Mouse (Mus musculus): ENCODE measurements around the gene Adgrl4. TPM values are rescaled to one million over a fixed set of nuclear protein-coding genes. Genes with fewer than 3 reads are reported as not detected.

Adgrl4 gene
- 14.7 and 20.0 TPM in 2 replicates for total RNA-seq (2015)
- total RNA-seq (2017), result 6.6 and 8.6 TPM in 2 replicates

DNA sequence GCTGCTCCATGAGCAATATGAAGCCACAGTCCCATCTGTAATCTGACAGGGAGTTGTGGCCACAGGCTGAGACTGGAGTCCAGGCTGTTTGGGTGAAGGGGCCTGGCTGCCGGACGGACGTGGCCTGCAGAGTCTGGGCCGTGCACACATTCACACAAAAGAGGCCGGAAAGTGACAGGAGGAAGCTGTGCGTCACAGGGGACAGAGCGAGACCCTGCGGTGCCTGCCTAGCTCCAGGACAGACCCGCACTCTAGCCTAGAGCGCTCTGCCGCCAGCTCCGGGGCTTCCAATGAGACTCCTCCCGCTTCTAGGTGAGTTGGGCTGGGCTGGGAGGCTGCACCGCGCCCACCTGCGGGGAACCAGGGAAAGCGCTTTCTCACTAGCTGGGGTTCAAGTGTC lies at the start of gene Adgrl4:
Gene Adgrl4 (plus strand): TSS at position 195 of the 400 bp plus-strand sequence.
- ATAC-seq (ENCODE audit: poor library complexity, severe bottlenecking), result peak; percentile 80

DNA sequence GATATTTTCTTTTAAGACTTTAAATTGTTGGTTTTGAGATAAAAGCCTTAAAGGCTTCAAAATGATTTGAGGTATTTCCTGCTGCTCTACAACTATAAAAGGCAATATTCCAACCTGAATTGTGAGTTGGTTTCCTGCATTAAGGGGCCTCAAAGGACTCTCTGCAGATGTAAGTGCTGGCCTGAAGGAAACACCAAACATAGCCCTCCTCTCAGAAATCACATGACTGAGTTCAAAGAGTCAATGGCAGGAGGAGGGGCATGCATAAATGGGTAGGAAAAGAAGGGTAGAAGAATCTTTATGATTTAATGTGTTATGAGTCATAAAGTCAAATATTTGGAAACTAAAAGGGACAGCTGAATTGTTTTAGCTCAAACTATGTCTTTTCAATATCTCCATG lies 46.8 kb upstream of the Adgrl4 start:
- no peak for ATAC-seq (ENCODE audit: poor library complexity, severe bottlenecking)

DNA sequence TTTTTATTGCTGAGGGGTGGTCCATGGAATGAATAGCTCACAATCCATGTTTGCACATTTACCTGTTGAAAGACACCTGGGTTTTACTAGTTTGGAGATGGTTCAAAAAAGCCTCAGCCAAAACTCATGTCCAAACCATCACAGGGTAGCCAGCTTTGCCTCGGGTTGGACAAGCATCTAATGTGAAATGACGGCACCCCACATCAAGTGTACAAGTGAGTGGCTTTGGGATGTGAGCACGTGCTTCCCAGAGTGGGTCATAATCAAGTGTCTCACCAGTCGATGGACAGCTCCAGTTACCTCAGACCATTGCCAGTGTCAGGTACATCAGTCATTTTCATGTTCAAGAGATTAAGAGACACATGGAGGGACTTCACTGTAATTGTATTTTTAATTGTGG lies 44.8 kb upstream of the Adgrl4 start:
- no peak for ATAC-seq (ENCODE audit: poor library complexity, severe bottlenecking)

DNA sequence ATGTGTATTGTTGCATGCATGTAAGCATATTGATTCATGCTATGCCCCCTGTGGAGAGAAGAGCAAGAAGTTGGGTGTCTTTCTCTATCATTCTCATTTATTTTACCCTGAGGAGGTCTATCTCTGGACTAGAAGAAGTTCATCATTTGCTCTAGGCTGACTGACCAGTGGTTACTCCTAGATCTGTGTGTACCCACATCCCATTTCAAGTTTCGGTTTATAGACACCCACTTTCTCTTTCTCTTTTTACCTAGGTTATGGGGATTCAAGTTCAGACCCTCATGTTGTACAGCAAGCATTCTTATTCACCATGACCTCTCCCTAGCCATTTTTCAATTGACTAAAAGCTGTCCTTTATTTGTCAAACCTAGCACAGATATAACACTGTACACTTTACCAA lies 44.4 kb upstream of the Adgrl4 start:
- ATAC-seq (ENCODE audit: poor library complexity, severe bottlenecking), result peak; percentile 51

DNA sequence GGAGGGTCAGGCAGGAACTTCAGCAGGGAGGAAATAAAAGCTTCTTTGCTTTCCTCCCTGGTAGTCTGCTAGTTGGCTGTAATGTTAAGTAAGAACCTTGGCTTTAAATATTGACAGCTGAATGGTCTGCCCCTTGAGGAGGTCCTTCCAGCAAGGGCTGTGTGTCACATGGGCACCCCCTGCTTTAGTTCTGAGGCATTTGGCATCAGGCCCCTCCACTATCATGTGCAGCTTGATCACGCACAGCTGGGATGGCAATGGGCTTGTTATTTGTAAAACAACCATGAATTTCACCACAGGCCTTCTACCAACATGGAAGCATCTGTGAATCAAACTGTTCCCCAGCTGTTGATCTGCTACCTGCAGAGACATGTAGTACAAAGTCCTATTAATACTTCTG lies 38.4 kb upstream of the Adgrl4 start:
- ATAC-seq (ENCODE audit: poor library complexity, severe bottlenecking), result no peak

DNA sequence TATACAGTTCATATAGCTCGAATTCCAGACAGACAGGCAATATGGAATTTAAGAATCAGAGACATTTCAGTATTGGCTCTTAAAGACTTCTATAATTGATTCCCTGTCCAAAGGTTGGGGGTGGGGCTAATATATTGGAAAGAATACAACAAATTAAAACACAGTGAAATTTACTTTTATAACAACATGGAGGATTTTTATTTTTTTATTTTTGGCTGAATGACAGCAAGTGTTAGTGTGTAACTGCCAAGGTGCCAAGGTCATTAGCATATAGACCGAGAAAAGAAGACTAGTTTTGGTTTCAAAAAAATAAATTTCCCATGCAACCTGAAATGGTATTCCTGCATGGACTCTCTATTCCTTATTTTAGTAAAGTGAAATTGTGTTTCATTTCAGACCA lies 26.7 kb upstream of the Adgrl4 start:
- no peak for ATAC-seq (ENCODE audit: poor library complexity, severe bottlenecking)

DNA sequence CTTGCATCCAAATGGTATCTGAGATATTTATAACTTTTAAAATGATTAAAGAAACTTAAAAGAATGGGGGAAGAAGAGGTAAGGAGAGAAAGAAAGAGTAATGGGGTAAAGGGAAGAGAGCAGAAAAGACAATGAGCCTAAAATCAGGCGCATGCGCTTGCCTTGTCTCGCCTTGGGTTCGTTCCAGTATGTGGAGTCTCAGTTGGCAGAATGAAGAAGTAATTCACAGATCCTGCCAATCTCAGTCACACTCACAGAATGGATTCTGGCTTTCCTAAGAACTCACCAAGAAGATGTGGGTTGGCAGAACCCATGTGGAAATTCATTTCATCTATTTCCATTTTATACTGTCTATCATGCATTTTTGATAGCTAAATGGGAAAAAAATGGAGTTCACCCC lies 26.2 kb upstream of the Adgrl4 start:
- ATAC-seq (ENCODE audit: poor library complexity, severe bottlenecking), result no peak

DNA sequence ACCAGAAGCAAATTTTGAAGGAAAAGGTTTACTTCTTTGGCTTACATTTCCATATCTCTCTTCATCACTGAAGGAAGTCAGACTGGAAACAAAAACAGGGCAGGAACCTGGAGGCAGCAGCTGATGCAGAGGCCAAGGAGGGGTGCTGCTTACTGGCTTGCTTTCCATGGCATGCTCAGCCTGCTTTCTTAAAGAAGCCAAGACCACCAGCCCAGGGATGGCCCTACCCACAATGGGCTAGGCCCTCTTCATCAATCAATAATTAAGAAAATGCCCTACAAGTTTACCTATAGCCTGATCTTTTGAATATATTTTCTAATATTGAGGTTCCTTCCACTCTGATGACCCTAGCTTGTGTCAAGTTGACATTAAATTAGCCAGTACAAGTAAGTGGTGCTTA lies 20.8 kb upstream of the Adgrl4 start:
- no peak for ATAC-seq (ENCODE audit: poor library complexity, severe bottlenecking)

DNA sequence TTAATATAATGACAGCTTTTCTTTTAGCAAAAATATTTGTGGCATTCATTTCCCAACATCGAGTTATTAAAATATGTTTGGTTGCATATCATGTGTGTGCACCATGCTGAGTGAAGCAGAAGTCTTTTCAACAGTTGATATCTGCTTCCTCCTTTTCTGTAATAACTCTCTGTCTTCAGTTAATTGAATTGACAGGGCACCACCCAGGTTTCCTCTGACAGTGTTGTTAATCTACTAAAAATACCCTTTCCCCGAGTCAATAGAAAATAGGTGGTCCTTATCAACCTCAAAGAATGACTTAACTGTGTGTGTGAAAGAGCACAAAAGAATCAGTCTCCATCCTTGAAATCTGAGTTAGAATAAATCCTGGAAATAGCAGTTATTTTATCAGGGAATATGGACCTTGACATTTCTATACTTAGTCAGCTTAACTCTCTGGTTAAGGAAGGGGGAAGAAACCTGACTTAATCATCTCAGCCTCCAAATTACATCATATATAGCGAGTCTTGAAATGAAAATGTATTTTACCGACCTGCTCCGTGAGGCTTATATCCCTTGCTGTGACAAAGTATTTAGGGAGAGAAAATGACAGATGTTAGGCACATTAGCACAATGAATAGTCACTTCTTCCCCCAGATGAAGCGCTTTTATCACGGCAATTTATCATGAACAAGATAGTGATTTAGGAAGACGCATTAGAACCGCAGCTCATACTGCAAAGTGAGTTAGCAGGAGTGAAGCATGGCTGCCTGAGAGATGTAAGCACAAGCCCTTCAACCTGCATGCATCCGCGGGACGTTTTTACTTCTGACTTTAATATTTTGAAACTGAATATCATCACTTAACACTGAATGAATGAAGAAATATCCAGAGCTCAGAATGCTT lies 19.8 kb upstream of the Adgrl4 start:
- ATAC-seq (ENCODE audit: poor library complexity, severe bottlenecking), result peak; percentile 70

DNA sequence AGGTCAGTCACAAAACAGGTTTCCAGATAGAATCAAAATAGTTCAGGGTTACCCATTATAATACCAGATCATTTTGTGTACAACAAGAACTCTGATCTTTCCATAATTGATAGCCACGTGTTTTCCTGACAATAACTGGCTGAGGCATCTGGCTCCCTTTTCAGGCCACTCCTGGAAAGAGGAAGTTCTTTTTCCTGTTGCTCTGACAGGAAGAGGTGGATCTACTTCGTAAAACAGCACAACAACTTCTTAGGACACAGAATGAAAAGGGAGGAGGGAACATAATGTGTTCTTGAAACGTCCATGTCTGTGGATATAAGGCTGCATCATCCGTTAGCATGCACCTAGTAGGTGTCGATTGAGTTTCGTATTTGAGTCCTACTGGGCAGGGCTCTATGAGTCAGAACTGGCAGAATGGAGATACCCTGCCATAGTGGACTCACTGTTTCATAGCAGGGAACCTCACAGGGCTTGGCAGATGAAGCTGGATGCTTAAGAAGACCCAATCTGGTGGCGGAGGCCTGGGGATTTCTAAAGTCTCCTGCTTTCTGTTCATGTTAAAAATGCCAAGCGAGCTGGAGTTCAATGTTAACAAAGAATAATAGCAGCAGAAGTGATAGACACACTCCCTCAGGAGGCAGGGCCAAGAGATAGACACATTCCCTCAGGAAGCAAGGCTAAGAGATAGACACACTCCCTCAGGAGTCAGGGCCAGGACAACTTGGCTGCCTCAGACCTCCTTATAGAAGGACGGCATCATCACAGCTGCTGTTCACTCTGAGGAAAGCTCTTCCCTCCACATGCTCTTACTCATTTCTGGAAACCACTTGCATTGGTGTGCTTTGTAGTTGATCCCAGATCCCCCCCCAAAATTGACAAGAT lies 13.1 kb upstream of the Adgrl4 start:
- peak; percentile 85 for ATAC-seq (ENCODE audit: poor library complexity, severe bottlenecking)

DNA sequence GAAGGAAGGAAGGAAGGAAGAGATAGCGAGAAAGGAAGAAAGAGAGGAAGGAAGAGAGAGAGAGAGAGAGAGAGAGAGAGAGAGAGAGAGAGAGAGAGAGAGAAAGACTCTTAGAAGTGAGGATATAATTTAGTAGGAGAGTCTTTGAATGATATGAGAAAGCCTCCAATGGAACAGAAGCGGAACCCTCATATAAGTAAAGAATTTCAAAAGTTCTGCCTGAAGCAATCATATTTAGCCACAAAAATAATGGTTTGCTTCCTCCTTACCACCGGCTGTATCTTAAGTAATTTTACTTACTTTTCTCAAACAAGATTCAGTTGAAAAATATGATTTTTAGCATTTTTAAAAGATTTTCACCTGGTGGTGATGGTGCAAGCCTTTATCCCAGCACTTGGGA lies 7.6 kb upstream of the Adgrl4 start:
- peak; percentile 90 for ATAC-seq (ENCODE audit: poor library complexity, severe bottlenecking)

DNA sequence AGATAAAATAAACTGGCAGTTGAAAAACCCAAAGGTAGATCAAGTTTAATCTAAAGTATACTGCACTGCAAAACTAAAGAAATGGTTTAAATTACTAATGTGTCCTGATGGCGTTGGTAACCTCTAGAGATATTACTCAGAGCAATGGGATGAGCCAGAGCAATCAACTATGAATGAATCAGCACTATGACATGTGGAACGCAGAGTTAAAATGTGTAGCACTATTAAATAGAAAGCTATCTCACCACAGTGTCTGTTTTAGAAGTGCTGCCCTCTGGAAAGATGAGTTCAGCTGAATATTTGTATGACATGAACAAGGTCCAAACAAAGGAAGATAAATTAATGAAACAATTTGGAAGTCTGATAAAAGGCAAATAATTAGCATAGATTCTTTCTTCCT lies 6.2 kb upstream of the Adgrl4 start:
- ATAC-seq (ENCODE audit: poor library complexity, severe bottlenecking), result no peak

DNA sequence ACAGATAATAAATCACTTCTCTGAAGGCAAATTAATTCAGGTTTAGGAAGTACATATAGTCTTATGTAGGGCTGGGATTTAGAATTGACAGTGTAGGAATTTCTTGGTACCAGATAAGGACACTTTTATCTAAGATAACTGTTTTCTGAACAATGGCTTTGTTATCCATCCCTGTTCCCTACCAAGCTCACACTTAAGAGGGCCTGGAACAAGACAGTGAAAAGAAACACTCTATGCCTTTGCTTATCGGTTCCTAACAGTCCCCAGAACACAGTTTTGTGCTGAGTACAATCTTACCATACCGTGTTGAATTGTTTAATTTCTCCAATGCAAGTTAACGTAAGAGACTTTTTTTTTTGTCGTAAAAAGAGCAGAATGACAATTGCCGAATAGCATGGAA lies 677 bp downstream of the Adgrl4 start:
- ATAC-seq (ENCODE audit: poor library complexity, severe bottlenecking), result 0 out of 2 replicates have a peak, but pooled peaks have one; percentile 2

DNA sequence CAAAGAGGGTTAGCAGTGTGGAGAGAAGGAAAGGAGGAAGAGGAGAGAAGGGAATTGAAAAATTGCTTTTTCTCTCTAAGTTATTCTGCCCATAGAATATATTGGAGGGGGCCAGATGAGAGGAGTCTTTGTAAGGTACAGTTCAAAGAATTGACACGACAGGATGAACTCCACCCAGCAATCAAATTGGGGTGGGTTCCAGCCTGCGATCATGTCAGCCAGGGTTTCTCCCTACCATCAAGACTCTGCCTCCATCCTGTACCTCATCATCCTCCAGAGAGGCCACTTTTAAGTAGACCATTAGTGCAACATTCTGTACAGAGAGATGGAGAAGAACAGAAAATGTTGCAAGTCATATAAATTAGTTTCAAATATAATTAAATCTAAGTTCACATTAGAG lies 2.3 kb downstream of the Adgrl4 start:
- ATAC-seq (ENCODE audit: poor library complexity, severe bottlenecking), result no peak

DNA sequence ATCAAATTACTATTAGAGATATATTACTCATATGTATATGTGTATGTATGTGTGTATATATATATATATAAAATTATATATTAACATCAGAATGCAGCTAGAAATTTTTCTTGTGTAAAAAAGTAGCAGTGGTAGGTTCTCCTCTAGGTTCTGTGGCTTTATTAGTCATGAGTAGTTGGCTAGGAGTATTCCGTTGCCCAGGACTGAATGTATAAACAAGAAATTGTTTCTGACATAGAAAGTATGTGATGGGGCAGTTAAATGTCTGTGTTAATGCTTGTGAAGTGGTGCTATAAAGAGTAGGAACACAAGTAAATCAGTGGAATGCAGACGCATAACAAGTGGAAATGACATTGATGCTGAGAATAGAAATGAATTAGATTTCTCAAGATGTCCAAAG lies 4.3 kb downstream of the Adgrl4 start:
- ATAC-seq (ENCODE audit: poor library complexity, severe bottlenecking), result no peak

DNA sequence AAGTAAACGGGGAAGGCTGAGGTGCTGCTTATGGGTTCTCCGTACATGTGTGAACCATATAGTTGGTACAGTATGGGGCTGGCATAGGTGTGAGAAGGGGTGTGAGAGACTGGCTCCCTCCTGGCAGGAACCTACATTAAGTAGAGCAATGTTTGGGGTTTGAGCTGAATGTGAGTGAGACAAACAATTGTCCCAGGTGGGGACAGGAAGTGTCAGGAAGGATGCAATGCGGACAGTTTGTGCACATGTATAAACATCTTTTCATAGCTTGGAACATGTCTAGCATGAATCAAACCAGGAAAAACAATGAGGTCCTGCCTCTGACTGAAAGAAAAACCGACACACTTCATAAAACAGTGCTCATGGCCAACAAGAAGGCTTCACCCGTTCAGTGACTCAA lies 5.8 kb downstream of the Adgrl4 start:
- no peak for ATAC-seq (ENCODE audit: poor library complexity, severe bottlenecking)

DNA sequence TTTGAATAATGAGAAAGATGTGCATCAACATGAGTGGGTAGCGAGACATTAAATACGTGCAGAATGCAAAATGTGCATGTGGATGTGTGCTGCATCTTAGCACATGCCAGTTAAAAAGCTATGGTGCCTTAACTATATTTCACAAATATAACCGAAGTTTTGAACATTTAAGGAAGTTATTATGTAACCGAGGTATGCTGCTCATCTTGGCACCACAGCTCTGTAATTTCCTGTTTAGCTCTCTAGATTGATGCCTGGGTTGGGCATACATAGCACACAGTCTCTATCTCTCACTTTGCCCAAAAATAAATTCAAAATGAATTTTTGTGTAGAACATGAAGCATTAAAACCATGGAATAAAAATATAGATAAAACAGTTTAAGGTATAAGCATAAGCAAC lies 6.6 kb downstream of the Adgrl4 start:
- ATAC-seq (ENCODE audit: poor library complexity, severe bottlenecking), result peak; percentile 84

DNA sequence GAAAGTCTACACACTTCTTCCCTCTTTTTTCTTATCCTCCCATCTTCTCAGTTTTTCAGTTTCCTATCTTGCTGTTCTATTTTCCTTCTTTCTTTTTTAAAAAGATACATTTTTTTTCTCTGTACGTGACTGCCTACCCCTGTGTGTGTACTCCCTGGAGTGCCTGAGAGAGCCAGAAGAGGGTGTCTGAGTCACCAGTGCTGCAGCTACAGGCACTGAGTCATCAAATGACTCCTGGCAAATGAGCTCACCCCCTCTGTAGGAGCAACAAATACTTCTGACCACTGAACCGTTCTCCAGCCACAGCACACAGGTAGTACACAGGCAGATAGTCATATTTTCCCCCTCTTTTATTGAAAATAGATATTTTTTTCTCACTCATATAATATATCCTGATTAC lies 8.2 kb downstream of the Adgrl4 start:
- ATAC-seq (ENCODE audit: poor library complexity, severe bottlenecking), result peak; percentile 54

DNA sequence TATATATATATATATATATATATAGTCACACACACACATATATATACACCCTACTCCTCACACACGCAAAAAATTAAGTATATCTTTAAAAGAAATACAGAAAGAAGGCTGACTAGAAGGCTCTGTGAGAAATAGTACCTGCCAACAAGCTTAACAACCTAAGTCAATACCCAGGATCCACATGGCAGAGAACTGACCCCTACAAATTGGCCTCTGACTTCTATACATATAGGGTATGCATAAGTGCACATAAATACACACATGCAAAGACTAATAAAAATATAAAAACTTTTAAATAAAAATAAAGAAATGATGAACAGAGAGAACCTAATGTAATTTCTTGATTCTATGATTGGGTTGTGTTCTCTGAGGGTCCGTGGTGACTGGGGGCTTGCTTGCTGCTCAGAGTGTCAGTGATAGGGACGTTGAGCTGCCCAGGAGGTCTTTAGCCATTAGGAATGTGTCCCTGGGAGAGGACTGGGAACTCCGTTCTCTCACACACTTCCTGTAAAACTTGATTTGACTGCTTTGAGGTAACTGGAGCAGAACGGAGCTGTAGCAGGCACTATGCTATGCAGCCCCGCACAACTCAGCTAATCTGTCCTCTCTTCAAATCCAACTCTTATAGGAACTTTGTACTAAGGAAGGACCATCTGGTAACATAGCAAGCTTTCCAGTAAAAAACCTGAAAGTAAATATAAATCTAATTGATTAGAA lies 17.5 kb downstream of the Adgrl4 start:
- ATAC-seq (ENCODE audit: poor library complexity, severe bottlenecking), result no peak

DNA sequence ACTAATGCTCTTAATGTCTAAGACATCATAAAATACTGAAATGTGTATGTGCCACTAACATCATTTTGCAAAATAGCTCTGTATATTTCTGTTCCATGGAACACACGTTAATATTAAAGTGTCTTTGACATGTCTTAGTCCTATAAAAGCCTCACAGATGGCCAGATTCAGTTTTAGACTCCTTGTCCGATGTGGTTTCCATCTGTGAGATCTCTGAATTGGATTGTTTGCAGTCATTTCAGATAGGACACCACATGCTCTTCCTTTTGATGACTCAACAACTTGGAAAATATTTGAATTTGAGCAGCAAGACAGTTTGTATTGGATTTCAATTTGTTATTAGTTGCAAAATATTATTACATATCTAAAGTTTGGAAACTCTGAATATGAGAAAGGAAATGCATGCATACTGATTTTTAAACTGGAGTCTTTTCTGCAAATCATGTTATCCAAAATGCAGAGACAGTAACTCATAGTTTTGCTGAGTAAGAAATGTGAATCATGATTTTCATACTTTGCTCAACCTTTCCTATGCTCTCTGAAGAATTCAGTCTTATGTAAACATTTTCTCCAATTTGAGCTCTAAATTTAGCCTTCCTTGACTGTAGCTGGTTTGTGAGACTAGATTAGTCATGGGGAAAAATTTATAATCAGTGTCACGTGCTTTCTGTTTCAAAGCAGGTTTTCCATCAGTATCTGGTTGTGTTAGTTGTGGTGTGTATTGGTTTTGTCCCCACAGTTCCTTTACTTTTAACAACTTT lies 21.9 kb downstream of the Adgrl4 start:
- ATAC-seq (ENCODE audit: poor library complexity, severe bottlenecking), result no peak

Measured in megakaryocyte, adult 5-6 weeks (primary cell).